Mouse (Mus musculus) erythroblast, embryonic 14.5 days (primary cell): ENCODE results near the gene Prx.

Source experiments
- GATA1 ChIP-seq: IDR thresholded peaks from 2 replicates; pipeline ENCODE4 v1.6.1; 2012; ENCODE audit warnings: low read length, inconsistent platforms, mixed read lengths
- TAL1 ChIP-seq: IDR thresholded peaks from 3 replicates; pipeline ENCODE4 v1.6.1; 2012; ENCODE audit warnings: low read length, inconsistent platforms, mixed read lengths

- TF ChIP-seq GATA1 (no peak), TAL1 (no peak)
Observed at GRCm38 (mm10) chr7:27543851-27544250, 44.7 kb downstream of the Prx start.
